ENCODE assay signal across 8 mouse cellular contexts in the genomic region with DNA sequence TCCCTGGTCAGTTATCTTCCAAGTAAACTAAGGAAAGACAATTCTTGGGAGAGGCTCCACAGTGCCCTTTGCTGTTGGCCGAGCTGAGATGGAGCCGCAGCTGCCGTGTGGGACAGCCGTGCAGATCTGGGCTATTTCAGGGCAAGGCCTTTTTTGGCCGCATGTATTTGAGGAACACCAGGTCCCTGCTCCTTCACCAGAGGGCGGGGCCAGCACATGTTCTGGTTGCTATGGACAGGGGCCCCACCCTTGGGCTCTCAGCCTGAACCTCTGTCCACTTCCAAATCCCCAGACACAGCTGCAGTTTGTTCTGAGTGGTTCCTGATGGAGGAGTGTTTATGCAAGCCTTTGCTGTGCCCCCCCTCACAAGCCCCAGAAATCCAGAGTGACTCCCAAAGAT. TPM values are rescaled to one million over a fixed set of nuclear protein-coding genes. Genes with fewer than 3 reads are reported as not detected.
DNase-seq lines count a peak whose midpoint lies in the region; ATAC-seq and TF ChIP-seq lines count a peak whose summit lies in the region.

No protein-coding gene starts in this region.

- no peak for TF ChIP-seq EP300 in stomach, postnatal 0 days (optimal IDR thresholded peaks at IDR 0.05)

- no peaks in the 10 kb centered on the region for H3K36me3 ChIP-seq in kidney, embryonic 14.5 days (ENCODE audit: control insufficient read depth, insufficient read depth, low read length)
- peaks cover 5% of the 10 kb centered on the region for H3K36me3 ChIP-seq in heart, embryonic 13.5 days
- no peaks in the 10 kb centered on the region for H3K36me3 ChIP-seq in stomach, postnatal 0 days (ENCODE audit: control insufficient read depth, insufficient read depth, low read length)

- H3K4me1 ChIP-seq in kidney, embryonic 14.5 days (ENCODE audit: control insufficient read depth, insufficient read depth, low read length) = peaks cover 28% of the 10 kb centered on the region
- H3K4me1 ChIP-seq in heart, embryonic 13.5 days = peaks cover 69% of the 10 kb centered on the region
- peaks cover 39% of the 10 kb centered on the region for H3K4me1 ChIP-seq in stomach, postnatal 0 days (replicated peaks; ENCODE audit: control insufficient read depth, insufficient read depth)

- DNase-seq in kidney, adult 11 months = peak; percentile 75
- peak; percentile 57 to 68 for DNase-seq in kidney, postnatal 4 days
- DNase-seq in stomach, postnatal 0 days (ENCODE audit: low spot score) = peak; percentile 83
- no peak for DNase-seq in layer of hippocampus, postnatal 25 days (ENCODE audit: extremely low spot score in 1 of 2, low spot score in 1 of 2)
- no peak for DNase-seq in natural killer cell, adult 2 months (ENCODE audit: low spot score in 2 of 2)

- 0 out of 2 replicates have a peak, but pooled peaks cover 2% of the 10 kb centered on the region for H3K9me3 ChIP-seq in kidney, embryonic 14.5 days (ENCODE audit: control insufficient read depth, low read length)
- peaks cover 6% of the 10 kb centered on the region; the same call in 1 of the 2 replicates for H3K9me3 ChIP-seq in heart, embryonic 13.5 days
- no peaks in the 10 kb centered on the region for H3K9me3 ChIP-seq in stomach, postnatal 0 days (ENCODE audit: control insufficient read depth, low read length)

- 77% methylated on average over 6 of the region's 6 CpGs for WGBS in kidney, embryonic 14.5 days
- 15% methylated on average over 6 of the region's 6 CpGs for WGBS in heart, embryonic 13.5 days
- 20% methylated on average over 6 of the region's 6 CpGs for WGBS in stomach, postnatal 0 days

- TF ChIP-seq CTCF in stomach, postnatal 0 days (IDR thresholded peaks at IDR 0.05; ENCODE audit: low read depth) = no peak

- H3K4me2 ChIP-seq in kidney, embryonic 14.5 days (replicated peaks; ENCODE audit: low read depth, low read length) = no peak overlapping the region
- H3K4me2 ChIP-seq in heart, embryonic 13.5 days = no peak overlapping the region
- H3K4me2 ChIP-seq in stomach, postnatal 0 days (replicated peaks; ENCODE audit: low read depth) = no peak overlapping the region

- no peak overlapping the region for H3K9ac ChIP-seq in kidney, embryonic 14.5 days (ENCODE audit: low read depth, low read length)
- H3K9ac ChIP-seq in heart, embryonic 13.5 days = peak overlapping the region; percentile 64
- no peak overlapping the region for H3K9ac ChIP-seq in stomach, postnatal 0 days (ENCODE audit: low read length)

- H3K27me3 ChIP-seq in kidney, embryonic 14.5 days (ENCODE audit: control insufficient read depth, insufficient read depth, low read length) = no peaks in the 10 kb centered on the region
- H3K27me3 ChIP-seq in heart, embryonic 13.5 days (replicated peaks) = no peaks in the 10 kb centered on the region
- H3K27me3 ChIP-seq in stomach, postnatal 0 days (ENCODE audit: control insufficient read depth, insufficient read depth, low read length) = no peaks in the 10 kb centered on the region

- H3K4me3 ChIP-seq in kidney, embryonic 14.5 days (ENCODE audit: low read length) = no peak overlapping the region
- no peak overlapping the region for H3K4me3 ChIP-seq in heart, embryonic 13.5 days
- no peak overlapping the region for H3K4me3 ChIP-seq in stomach, postnatal 0 days (ENCODE audit: low read depth, low read length)

- no peak overlapping the region; the same call in 1 of the 2 replicates for H3K27ac ChIP-seq in kidney, embryonic 14.5 days (ENCODE audit: low read depth, low read length)
- peak overlapping the region; percentile 97 for H3K27ac ChIP-seq in heart, embryonic 13.5 days (replicated peaks)
- H3K27ac ChIP-seq in stomach, postnatal 0 days (replicated peaks) = peak overlapping the region; percentile 95

- no peak for ATAC-seq in kidney, embryonic 14.5 days (ENCODE audit: low FRiP score, low TSS enrichment)
- ATAC-seq in heart, embryonic 13.5 days (ENCODE audit: extremely low read depth, insufficient number of reproducible peaks, low FRiP score, low TSS enrichment) = no peak
- ATAC-seq in stomach, postnatal 0 days (ENCODE audit: low FRiP score, low TSS enrichment) = peak; percentile 71
- ATAC-seq in CD4-positive, CD25-positive, alpha-beta regulatory T cell, adult 4 months = no peak

RNA-seq across cellular contexts. Expression of a gene that starts 13.6 kb away (rescaled TPM):
- 55.2 and 80.2 TPM in 2 replicates for polyA plus RNA-seq in kidney, embryonic 14.5 days (2014; fragmentation: Nextera tagmentation; extraction: Ambion mirVana)
- 134 and 138 TPM in 2 replicates for polyA plus RNA-seq in heart, embryonic 13.5 days (2015; fragmentation: Nextera tagmentation; extraction: Ambion mirVana)
- polyA plus RNA-seq in stomach, postnatal 0 days (2015; fragmentation: Nextera tagmentation; extraction: Ambion mirVana) = 71.0 and 89.6 TPM in 2 replicates
- total RNA-seq in layer of hippocampus, postnatal 25 days (2021) = 100 to 1,000 TPM; 390 to 418 TPM
- polyA plus RNA-seq in CD4-positive, CD25-positive, alpha-beta regulatory T cell, adult 4 months (2017; shearing (Covaris generic)) = 100 to 1,000 TPM; 133 to 265 TPM

RNA-seq across cellular contexts. Expression of a gene that starts 22.6 kb away (rescaled TPM):
- 1.3 and 1.5 TPM in 2 replicates for polyA plus RNA-seq in kidney, embryonic 14.5 days (2014; fragmentation: Nextera tagmentation; extraction: Ambion mirVana)
- polyA plus RNA-seq in heart, embryonic 13.5 days (2015; fragmentation: Nextera tagmentation; extraction: Ambion mirVana) = 1.5 and 2.3 TPM in 2 replicates
- 2.3 and 2.8 TPM in 2 replicates for polyA plus RNA-seq in stomach, postnatal 0 days (2015; fragmentation: Nextera tagmentation; extraction: Ambion mirVana)
- 1 to 10 TPM; 1.3 to 2.4 TPM for total RNA-seq in layer of hippocampus, postnatal 25 days (2021)
- 100 to 1,000 TPM in 1 of 2 experiments, 10 to 100 TPM in 1; 73.8 to 138 TPM for polyA plus RNA-seq in CD4-positive, CD25-positive, alpha-beta regulatory T cell, adult 4 months (2017; shearing (Covaris generic))

RNA-seq across cellular contexts. Expression of a gene that starts 26.6 kb away (rescaled TPM):
- 12.2 and 12.8 TPM in 2 replicates for polyA plus RNA-seq in kidney, embryonic 14.5 days (2014; fragmentation: Nextera tagmentation; extraction: Ambion mirVana)
- 46.1 and 51.1 TPM in 2 replicates for polyA plus RNA-seq in heart, embryonic 13.5 days (2015; fragmentation: Nextera tagmentation; extraction: Ambion mirVana)
- polyA plus RNA-seq in stomach, postnatal 0 days (2015; fragmentation: Nextera tagmentation; extraction: Ambion mirVana) = 33.8 and 34.6 TPM in 2 replicates
- 1 to 10 TPM; 5.6 to 5.9 TPM for total RNA-seq in layer of hippocampus, postnatal 25 days (2021)
- polyA plus RNA-seq in CD4-positive, CD25-positive, alpha-beta regulatory T cell, adult 4 months (2017; shearing (Covaris generic)) = not detected

RNA-seq across cellular contexts. Expression of a gene that starts 30.5 kb away (rescaled TPM):
- 3.2 and 4.1 TPM in 2 replicates for polyA plus RNA-seq in kidney, embryonic 14.5 days (2014; fragmentation: Nextera tagmentation; extraction: Ambion mirVana)
- 4.2 and 4.3 TPM in 2 replicates for polyA plus RNA-seq in heart, embryonic 13.5 days (2015; fragmentation: Nextera tagmentation; extraction: Ambion mirVana)
- polyA plus RNA-seq in stomach, postnatal 0 days (2015; fragmentation: Nextera tagmentation; extraction: Ambion mirVana) = 3.3 and 4.1 TPM in 2 replicates
- 1 to 10 TPM; 6.2 to 7.1 TPM for total RNA-seq in layer of hippocampus, postnatal 25 days (2021)
- polyA plus RNA-seq in CD4-positive, CD25-positive, alpha-beta regulatory T cell, adult 4 months (2017; shearing (Covaris generic)) = 10 to 100 TPM; 14.4 to 17.9 TPM

RNA-seq across cellular contexts. Expression of a gene that starts 38.3 kb away (rescaled TPM):
- polyA plus RNA-seq in kidney, embryonic 14.5 days (2014; fragmentation: Nextera tagmentation; extraction: Ambion mirVana) = 111 and 114 TPM in 2 replicates
- 82.4 and 92.2 TPM in 2 replicates for polyA plus RNA-seq in heart, embryonic 13.5 days (2015; fragmentation: Nextera tagmentation; extraction: Ambion mirVana)
- polyA plus RNA-seq in stomach, postnatal 0 days (2015; fragmentation: Nextera tagmentation; extraction: Ambion mirVana) = 49.5 and 50.2 TPM in 2 replicates
- total RNA-seq in layer of hippocampus, postnatal 25 days (2021) = 10 to 100 TPM; 59.1 to 62.7 TPM
- 10 to 100 TPM; 22.7 to 25.5 TPM for polyA plus RNA-seq in CD4-positive, CD25-positive, alpha-beta regulatory T cell, adult 4 months (2017; shearing (Covaris generic))

Comparison
In these comparisons a context has a peak if more than half of its experiments do, and no peak if none do; other contexts are left out.
1. DNase-seq: peak in kidney, adult 11 months (single experiment), kidney, postnatal 4 days (2 of 2) and stomach, postnatal 0 days (single experiment); none in layer of hippocampus, postnatal 25 days (0 of 2) and natural killer cell, adult 2 months (0 of 2).
2. RNA of a gene that starts 22.6 kb away (polyA plus RNA-seq): 73.8 to 138 TPM in CD4-positive, CD25-positive, alpha-beta regulatory T cell, adult 4 months; 2.3 to 2.8 TPM in stomach, postnatal 0 days, 1.5 to 2.3 TPM in heart, embryonic 13.5 days and 1.3 to 1.5 TPM in kidney, embryonic 14.5 days; every median in the first group is over 10 times any median in the second.
3. RNA of a gene that starts 26.6 kb away (polyA plus RNA-seq): 46.1 to 51.1 TPM in heart, embryonic 13.5 days, 33.8 to 34.6 TPM in stomach, postnatal 0 days and 12.2 to 12.8 TPM in kidney, embryonic 14.5 days; not detected in CD4-positive, CD25-positive, alpha-beta regulatory T cell, adult 4 months; every median in the first group is over 10 times any median in the second.